Mouse (Mus musculus): ENCODE measurements at regions not wholly inside any gene's neighbourhood (a gene's known extent, or its start where the extent isn't known, plus 50 kb on each side); places are given as distances from the start of the nearest gene placed in this dataset.

DNA sequence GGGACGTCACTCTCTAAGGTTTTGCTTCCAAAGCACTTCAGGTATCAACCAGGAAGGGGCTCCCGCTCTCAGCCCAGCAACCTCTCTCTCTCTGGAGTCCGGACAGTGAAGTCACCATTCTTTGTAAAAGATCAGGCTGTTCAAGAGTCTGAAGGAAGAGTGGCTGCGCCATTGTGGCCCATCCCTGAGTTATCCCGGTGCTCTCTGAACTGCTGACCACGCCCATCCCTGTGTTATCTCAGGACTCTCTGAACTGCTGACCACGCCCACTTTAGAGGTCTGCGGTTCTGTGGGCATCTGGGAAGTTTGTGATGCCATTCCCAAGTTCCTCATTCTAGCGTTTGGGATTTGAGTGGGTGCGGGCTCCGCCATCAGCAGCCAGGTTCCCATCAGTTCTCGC lies 239.1 kb upstream of the Nfe2l3 start:
- DNase-seq: no peak

DNA sequence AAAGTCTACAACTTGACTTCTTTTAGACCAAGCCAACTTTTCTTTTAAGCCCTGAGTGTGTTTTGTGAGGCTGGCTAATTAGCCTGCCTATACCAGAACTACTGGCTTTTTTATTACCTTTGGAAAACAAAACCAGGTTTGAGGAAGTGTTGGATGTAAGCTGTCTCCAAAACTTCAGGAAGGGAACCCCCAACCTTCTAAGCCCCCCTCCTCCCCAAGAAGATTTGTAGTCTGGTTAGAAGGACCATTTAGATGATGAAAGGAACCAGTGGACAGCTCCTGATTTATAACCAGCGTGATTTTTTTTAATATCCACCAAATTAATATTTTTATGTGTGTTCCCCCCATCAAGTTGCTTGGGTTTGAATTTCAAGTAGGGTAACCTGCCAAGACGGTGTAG lies 236.1 kb upstream of the Nfe2l3 start:
- no peak for DNase-seq

- DNase-seq: no peak
Measured at GRCm38 (mm10) chr6:51197000-51197774, 235.3 kb upstream of the Nfe2l3 start.

GRCm38 (mm10) chr6:51200207-51200606 lies 232.3 kb upstream of the Nfe2l3 start:
- no peak for DNase-seq

DNA sequence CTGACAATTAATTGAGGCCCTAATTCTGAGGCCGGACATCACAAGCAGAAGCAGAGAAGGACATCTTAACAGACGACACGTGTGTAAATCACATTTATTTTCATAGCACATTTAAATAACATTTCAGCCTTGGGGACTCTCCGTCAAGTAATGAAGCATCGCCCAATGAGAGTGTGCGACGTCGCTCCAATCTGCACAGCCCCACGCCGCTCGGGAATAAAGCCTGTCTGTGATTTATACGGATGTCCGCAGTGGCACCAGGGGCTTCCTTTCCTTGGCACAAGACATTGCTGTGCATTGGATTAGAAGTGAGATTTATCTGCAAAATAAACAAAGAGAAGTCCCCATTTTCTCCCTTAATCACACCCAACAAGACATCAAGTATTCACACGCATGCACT lies 231.6 kb upstream of the Nfe2l3 start:
- no peak for DNase-seq

GRCm38 (mm10) chr6:51204306-51204705 lies 228.2 kb upstream of the Nfe2l3 start:
- DNase-seq: no peak

DNA sequence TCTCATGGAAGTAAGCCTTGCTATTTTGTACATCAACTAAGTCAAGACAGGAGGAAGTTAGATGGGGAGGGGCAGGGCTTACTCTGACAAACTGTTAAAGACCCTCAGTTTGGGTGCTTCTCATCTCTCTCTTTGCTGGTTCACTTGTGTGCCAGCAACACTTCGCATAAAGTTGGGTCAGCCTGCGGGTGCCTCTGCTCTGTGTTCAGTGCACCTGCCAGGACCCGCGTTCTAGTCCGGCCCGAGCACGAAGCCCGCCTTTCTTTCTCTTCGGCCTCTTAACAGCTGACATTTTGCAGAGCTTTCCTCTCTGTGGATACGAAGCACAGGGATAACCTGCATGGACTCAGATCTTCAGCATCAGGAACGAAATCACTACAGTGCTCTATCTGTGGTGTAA lies 227.1 kb upstream of the Nfe2l3 start:
- no peak for DNase-seq

DNA sequence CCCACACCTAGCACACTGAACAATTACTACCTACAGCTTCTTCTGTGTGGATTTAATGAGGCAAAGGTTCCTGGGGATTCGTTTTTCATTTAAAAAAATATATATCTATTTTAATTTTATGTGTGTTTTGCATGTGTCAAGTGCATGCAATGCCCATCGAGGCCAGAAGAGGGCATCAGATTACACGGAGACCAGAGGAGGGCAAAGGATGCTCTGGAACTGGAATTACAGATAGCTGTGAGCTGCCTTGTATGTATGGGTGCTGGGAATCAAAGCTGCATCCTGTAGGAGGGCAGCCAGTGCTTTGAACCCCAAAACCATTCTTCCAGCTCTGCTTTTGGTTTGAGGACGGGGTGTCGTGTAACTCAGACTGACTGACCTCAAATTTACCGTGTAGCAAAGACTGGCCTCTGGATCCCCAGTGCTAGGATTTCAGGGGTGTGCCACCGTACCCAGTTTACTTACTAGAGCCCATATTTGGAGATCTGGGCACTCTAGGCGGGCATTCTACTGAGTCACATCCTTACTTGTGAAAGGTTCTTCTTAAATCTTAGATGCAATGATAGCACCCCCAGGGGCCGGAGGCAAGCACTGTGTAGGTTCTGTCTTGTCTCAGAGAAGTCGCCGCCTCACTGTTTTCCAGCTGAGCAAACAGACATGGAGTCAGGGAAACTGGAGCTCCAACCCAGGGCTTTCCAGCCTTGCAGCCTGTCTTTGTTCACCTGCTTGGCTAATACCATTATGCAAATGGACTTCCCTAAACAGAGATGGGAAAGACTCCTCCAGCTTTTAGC lies 225.6 kb upstream of the Nfe2l3 start:
- peak; percentile 70 for DNase-seq

- no peak for DNase-seq
Measured at GRCm38 (mm10) chr6:51207587-51208361, 224.7 kb upstream of the Nfe2l3 start.

GRCm38 (mm10) chr6:51208660-51209396 lies 223.6 kb upstream of the Nfe2l3 start:
- no peak for DNase-seq

DNA sequence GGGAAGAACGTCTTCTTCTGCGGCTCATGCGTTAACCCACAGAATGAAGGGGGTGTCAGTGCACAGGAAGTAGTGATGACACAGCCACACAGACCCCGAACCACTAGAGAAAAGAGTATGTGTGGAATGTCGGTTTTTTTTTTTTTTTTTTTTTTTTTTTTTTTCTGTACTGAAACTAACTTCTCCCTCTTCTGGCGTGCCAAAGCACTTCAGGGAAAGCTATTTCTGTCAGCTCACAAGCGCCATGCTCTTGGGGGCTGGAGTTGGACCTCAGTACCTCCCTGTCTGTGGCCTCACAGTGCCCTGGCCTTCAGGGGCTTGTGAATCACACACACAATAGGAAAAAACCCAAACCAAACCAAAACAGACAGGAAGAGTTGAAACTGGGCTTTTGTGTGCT lies 221.1 kb upstream of the Nfe2l3 start:
- no peak for DNase-seq

- DNase-seq: no peak
Measured at GRCm38 (mm10) chr6:51212216-51212615, 220.3 kb upstream of the Nfe2l3 start.

GRCm38 (mm10) chr6:51215371-51215770 lies 217.1 kb upstream of the Nfe2l3 start:
- DNase-seq: no peak

DNA sequence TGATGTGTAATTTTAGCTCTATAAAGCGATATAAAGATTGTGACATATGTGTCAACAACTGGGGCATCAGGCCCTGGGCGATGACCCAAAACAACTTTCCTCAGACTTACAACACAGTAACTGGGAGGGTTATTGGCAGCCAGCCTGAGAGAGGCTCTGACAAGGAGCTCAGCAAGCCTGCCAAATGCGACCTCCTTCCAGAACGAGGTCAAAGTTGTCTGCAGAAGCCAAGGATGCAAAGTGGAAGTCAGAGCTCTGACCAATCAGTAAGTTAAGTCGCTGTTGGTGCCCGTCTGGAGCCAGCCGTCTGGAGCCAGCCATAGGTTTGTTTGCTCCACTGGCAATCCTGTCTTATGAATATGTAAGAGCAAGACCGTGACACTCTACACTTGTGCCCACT lies 216.0 kb upstream of the Nfe2l3 start:
- DNase-seq: peak; percentile 47

DNA sequence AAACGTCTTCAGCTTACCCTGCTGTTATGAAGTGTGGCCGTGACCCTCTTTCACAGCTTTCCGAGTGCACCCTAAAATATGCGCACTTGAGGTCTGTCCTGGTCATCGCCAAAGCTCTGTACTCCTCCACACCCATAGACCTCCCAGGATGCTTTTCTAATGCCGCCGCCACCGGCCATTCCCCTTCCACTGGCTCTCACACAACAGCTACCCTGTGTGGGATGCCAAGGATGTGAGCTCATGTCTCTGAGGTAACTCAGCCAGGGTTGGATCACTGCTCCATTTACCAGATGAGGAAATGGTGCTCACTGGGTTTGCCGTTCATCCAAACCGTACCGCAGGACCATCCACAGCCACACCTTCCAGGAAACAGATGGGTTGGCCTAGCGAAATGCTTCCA lies 212.8 kb upstream of the Nfe2l3 start:
- DNase-seq: no peak

DNA sequence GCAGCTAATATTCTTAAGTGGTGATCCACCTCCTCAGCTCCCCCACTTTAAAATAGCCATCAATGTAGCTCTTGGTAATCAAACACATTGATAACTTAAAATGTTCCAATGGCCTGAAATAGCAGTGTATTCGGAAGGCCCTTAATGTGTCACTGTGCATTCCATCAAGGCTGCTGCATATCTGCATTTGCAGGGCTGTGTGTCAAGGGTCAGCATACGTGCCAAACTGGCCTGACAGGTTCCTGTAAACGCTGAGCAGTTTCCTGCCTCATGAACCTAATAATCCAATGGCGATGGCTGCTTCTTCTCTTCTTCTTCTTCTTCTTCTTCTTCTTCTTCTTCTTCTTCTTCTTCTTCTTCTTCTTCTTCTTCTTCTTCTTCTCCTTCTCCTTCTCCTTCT lies 211.7 kb upstream of the Nfe2l3 start:
- no peak for DNase-seq

GRCm38 (mm10) chr6:51236077-51236740 lies 196.3 kb upstream of the Nfe2l3 start:
- no peak for DNase-seq

- no peak for DNase-seq
Measured at GRCm38 (mm10) chr6:51240039-51240438, 192.4 kb upstream of the Nfe2l3 start.

DNA sequence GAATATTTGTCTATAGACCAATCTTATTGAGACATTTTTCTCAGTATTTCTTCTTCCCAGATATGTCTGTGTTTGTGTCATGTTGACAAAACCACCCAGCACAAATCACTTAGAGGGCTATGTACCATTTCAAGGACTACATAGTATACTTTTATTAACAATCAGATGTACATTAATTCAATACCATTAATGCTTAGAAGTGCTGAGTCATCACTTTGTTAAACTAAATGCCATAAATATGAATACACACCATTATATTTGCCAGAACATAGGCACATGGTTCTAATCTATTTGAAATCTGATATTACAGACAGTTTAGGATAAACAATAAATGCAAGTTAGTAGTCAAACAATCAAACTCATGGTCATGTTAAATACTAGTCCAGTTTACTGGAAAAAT lies 182.2 kb upstream of the Nfe2l3 start:
- DNase-seq: no peak

- no peak for DNase-seq
Measured at GRCm38 (mm10) chr6:51251432-51251831, 181.0 kb upstream of the Nfe2l3 start.

DNA sequence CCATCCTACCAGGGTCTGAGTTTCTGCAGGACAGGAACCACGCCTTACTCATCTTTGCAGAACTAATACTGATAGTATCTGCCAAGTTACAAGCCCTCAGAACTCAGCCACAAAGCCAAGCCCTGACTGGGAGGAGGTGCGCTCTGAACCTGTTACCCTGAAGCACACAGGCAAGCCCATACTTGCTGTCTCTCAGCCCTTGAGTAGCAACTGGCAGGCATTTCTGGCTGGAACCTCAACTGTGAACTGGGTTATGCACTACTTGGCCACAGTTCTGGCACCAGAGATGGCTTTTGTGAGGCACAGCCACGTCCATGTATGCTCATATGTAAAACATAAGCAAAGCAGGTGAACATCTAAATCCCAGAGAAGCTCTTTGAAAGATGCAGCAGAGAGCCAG lies 179.7 kb upstream of the Nfe2l3 start:
- DNase-seq: no peak

DNA sequence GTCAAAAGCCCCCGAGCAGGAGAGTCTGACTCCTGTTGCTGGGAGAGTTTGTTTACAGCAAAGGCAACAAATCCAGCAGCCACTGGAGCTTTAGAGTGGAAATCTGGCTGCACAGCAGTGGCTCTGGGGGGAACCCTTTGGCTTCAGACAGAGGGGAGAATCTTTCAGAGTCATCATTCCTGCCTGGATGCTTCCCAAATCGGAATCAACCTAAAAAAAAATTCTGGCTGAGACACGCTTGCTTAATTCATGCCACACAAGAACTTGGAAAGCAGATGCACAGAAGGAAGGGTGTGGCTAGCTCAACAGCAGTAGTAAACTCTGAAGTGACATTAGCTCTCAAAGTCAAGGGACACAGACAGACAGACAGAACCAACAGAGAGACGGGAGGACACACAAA lies 175.8 kb upstream of the Nfe2l3 start:
- no peak for DNase-seq

All from right cerebral cortex, postnatal 4 days (tissue).